Mouse (Mus musculus) intestine, postnatal 0 days (tissue): ENCODE data around the gene Gtpbp6. TPM values are rescaled to one million over a fixed set of nuclear protein-coding genes. Genes with fewer than 3 reads are reported as not detected.

Experiments used
- ATAC-seq: fragments of 200-750 bp; cut with Nextera tagmentation; 2 replicates; pipeline ENCODE4 v1.8.0; 2017; ENCODE audit warnings: mild to moderate bottlenecking, moderate TSS enrichment, moderate library complexity
- H3K27ac ChIP-seq: fragments of 300-500 bp; sonication (generic); 2 replicates; pipeline ENCODE4 v1.5.1; 2014; ENCODE audit warnings: mild to moderate bottlenecking, low read depth, low read length, moderate library complexity
- H3K27me3 ChIP-seq: fragments of 300-500 bp; sonication (generic); replicated peaks from 2 replicates; pipeline ENCODE4 v1.6.1; 2014; ENCODE audit warnings: low read length, mixed read lengths; ENCODE audit not compliant: control insufficient read depth, insufficient read depth
- H3K36me3 ChIP-seq: fragments of 300-500 bp; sonication (generic); 2 replicates; pipeline ENCODE4 v1.6.1; 2014; ENCODE audit warnings: mild to moderate bottlenecking, moderate library complexity; ENCODE audit not compliant: control insufficient read depth, insufficient read depth
- H3K4me1 ChIP-seq: fragments of 300-500 bp; sonication (generic); replicated peaks from 2 replicates; pipeline ENCODE4 v1.6.1; 2014; ENCODE audit warnings: antibody characterized with exemption, low read length, mixed read lengths; ENCODE audit not compliant: control insufficient read depth, insufficient read depth
- H3K4me2 ChIP-seq: fragments of 300-500 bp; sonication (generic); replicated peaks from 2 replicates; pipeline ENCODE4 v1.6.1; 2014; ENCODE audit warnings: low read depth, mild to moderate bottlenecking, moderate library complexity
- H3K4me3 ChIP-seq: fragments of 300-500 bp; sonication (generic); 2 replicates; pipeline ENCODE4 v1.5.1; 2014; ENCODE audit warnings: low read depth, low read length
- H3K9ac ChIP-seq: fragments of 300-500 bp; sonication (generic); 2 replicates; pipeline ENCODE4 v1.6.1; 2014; ENCODE audit warnings: mild to moderate bottlenecking, low read depth, low read length
- H3K9me3 ChIP-seq: fragments of 300-500 bp; sonication (generic); 2 replicates; pipeline ENCODE4 v1.6.1; 2016; ENCODE audit warnings: mixed run types; ENCODE audit not compliant: control insufficient read depth
- CTCF ChIP-seq: sonication (generic); IDR thresholded peaks from 2 replicates; pipeline ENCODE4 v1.5.1; 2016; ENCODE audit warnings: low read depth, mild to moderate bottlenecking, control low read depth, antibody characterized with exemption, moderate library complexity
- WGBS: fragments of 180-500 bp; shearing (Covaris S2); extraction: QIAGEN DNeasy Blood & Tissue Kit; methylation state at CpG from one replicate; pipeline ENCODE4 v1.1.7; 2014; 5-methylcytosine and 5-hydroxymethylcytosine counted together
- polyA plus RNA-seq: library from polyadenylated mRNA; unstranded; fragments of >200 nt; fragmentation: Nextera tagmentation; extraction: Ambion mirVana; gene quantifications from 2 replicates; pipeline ENCODE4 v1.2.1, GENCODE M21; 2015

The Gtpbp6 gene
- polyA plus RNA-seq, 1 experiment from 2014 or later = 14.9 TPM

DNA sequence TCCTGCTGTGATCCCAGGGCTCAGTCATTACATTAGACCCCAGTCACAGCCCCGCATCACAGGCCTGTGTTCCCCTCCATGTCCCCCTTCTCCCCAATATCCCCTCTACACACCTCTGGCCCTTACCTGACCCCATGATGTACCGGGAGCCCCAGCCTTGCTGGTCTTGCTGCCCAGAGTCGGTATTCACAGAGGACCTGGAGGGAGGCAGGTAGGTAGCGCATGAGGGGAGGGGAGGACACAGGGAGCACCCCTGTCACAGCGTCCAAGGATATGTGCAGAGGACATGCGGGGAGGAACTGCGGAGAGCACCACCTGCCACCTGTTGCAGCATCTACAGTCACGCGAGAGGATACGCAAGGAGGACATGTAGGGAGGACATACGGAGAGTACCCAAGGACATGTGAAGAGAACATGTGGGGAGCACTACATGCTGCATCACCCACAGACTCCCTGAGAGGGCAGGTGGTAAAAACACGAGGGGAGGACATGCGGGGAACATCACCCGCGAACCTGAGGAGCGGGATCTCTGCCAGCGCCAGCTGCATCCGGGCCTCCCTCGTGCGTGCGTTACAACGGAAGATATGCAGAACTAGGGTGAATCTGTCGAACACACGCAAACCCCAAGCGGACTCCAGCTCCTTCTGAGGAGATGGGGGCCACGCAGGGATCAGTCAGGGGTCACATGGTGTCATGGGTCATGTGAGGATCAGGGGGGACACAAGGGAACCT, 1.7 kb downstream of the Gtpbp6 start:
- 93% methylated on average over 26 of the region's 26 CpGs for WGBS
- TF ChIP-seq CTCF = no peak
- H3K4me1 ChIP-seq = no peaks in the 10 kb centered on the region; the same call in none of the 2 replicates
- peak overlapping the region; percentile 67 for H3K4me3 ChIP-seq
- peak overlapping the region; percentile 76 for H3K4me2 ChIP-seq
- ATAC-seq = no peak
- H3K27ac ChIP-seq = peak overlapping the region; percentile 97; the same call in 1 of the 2 replicates
- H3K9ac ChIP-seq = peak overlapping the region; percentile 65; the same call in 1 of the 2 replicates
- H3K9me3 ChIP-seq = no peaks in the 10 kb centered on the region
- H3K27me3 ChIP-seq = no peaks in the 10 kb centered on the region
- H3K36me3 ChIP-seq = peaks cover 41% of the 10 kb centered on the region

DNA sequence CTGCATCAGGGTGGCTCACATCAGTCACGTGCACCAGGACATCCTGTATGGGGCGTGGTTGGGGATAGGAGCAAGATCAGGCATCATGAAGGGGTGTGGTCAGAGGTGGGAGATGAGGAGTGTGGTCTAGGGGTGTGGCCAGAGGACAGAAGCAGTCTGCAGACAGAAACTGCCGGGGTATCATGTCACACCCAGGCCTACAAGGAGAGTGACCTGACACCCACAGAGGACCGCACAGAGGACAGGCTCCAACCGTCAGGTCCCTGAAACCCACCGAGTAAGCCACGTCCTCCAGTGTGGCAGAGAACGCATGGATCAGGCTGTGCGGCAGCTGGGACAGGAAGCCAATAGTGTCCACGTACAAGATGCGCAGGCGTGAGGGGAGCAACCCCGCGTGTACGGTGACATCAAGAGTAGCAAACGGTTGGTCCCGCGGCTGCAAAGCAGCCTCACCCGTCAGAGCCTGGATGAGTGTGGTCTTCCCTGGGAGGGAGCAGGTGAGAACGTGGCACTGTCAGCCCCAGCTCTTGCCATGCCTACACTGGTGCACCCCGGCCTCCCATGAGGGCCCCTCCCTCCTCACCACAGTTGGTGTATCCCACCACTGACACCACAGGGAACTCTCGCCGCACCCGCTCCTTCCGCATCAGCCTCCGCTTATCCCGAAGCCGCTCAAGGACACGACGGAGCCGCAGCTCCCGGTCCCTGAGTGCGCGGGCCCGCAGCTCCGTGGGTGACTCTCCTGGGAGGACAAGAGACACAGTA, 3.2 kb downstream of the Gtpbp6 start:
- peak overlapping the region; percentile 15; the same call in 1 of the 2 replicates for H3K27ac ChIP-seq
- H3K9me3 ChIP-seq = no peaks in the 10 kb centered on the region
- H3K4me1 ChIP-seq = peaks cover 4% of the 10 kb centered on the region
- H3K4me2 ChIP-seq = no peak overlapping the region
- no peak overlapping the region for H3K9ac ChIP-seq
- H3K4me3 ChIP-seq = no peak overlapping the region
- no peaks in the 10 kb centered on the region for H3K27me3 ChIP-seq
- ATAC-seq = no peak
- no peak for TF ChIP-seq CTCF
- WGBS = 96% methylated on average over 36 of the region's 36 CpGs
- H3K36me3 ChIP-seq = peaks cover 41% of the 10 kb centered on the region

DNA sequence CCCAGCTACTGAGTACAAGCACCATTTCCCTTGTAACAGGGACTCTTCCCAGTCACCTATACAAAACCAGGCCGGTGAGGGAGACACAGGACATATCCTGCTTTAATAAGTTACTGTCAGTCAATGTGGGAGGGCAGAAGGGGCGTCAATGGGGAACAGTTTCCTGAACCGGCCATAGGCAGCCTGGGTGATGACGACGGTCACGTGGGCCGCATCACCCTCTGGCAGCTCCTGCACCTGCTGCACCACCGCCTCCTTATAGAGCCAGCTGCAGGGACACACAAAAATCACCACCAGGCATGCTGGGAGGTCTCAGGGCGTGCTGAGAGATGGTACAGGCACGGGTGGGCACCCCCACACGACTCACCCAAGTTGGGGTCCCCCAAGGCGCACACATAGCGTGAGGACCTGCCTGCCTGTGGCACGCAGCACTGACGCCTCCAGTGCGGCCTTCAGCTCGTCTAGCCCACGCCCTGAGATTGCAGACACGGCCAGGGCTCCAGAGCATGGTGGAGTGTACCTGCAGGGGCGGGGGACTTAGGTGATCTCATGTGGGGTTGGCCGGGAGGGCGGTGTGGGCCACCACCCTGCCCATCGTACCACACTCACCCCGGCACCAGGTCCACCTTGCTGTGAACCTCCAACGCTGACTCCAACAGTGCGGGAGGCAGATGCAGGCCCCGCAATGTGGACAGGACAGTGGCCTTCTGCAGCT, 3.9 kb downstream of the Gtpbp6 start:
- Histone ChIP-seq H3K9me3 (no peaks in the 10 kb centered on the region), H3K27me3 (no peaks in the 10 kb centered on the region), H3K4me2 (no peak overlapping the region), H3K9ac (no peak overlapping the region), H3K27ac (no peak overlapping the region), H3K4me3 (no peak overlapping the region), H3K36me3 (peaks cover 41% of the 10 kb centered on the region), H3K4me1 (peaks cover 4% of the 10 kb centered on the region)
- TF ChIP-seq CTCF = no peak
- no peak for ATAC-seq
- whole genome bisulfite sequencing = 93% methylated on average over 27 of the region's 27 CpGs

DNA sequence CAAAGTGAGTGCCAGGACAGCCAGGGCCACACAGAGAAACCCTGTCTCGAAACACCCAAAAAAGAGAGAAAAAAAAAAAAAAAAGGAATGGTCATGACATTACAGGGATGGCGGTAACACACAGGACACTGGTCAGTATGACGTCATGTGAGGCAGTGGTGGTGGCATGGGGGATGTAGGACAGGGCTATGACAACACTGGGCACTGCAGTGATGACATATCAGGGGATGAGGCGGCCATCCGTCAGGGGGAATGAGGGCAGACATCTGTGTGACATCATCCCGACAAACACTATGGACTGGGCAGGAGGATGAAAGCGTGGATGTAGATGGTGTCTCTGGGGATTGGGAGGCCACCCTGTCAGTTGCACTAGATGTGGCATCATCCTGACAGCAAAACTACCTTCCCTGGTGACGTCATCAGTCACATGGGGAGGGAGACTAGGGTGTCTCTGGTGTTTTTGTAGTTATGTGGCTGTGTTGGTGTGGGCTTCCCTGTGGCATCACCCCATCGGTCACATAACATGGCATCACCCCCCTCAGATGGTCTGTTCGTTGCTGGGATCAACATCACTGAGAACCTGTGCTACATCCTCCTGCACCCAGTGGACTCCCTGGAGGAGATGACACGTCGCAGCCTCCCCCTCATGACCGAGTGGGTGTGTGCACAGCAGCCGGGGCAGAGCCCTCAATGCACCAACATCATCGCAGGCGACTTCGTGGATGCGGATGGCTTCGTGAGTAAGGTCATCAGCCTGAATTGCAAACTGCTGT, 5.0 kb downstream of the Gtpbp6 start:
- no peak for TF ChIP-seq CTCF
- peaks cover 4% of the 10 kb centered on the region for H3K4me1 ChIP-seq
- H3K27me3 ChIP-seq = no peaks in the 10 kb centered on the region
- no peak overlapping the region for H3K27ac ChIP-seq
- no peak overlapping the region for H3K9ac ChIP-seq
- H3K4me3 ChIP-seq = no peak overlapping the region
- H3K9me3 ChIP-seq = no peaks in the 10 kb centered on the region
- no peak overlapping the region for H3K4me2 ChIP-seq
- 92% methylated on average over 19 of the region's 19 CpGs for WGBS
- no peak for ATAC-seq
- peaks cover 41% of the 10 kb centered on the region for H3K36me3 ChIP-seq

DNA sequence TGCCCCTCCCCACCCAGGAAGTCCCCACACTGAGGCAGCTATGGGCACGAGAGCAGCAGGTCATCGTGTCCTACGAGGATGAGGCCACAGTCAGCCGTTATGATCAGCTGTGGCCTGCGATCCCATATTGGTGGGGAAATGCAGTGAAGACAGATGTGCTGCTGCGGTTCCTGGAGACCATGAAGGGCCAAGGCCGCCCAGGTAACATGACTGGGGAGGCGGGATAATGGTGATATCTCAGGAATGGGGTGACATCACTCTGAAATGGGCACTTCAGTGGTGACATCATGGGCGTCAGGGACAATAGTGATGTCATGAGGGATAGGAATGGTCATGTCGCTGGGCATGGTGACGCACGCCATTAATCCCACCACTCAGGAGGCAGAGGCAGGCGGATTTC, 5.6 kb downstream of the Gtpbp6 start:
- TF ChIP-seq CTCF = no peak
- Histone ChIP-seq H3K36me3 (peaks cover 41% of the 10 kb centered on the region), H3K9ac (no peak overlapping the region), H3K9me3 (no peaks in the 10 kb centered on the region), H3K27me3 (no peaks in the 10 kb centered on the region), H3K4me3 (no peak overlapping the region), H3K27ac (no peak overlapping the region), H3K4me1 (peaks cover 4% of the 10 kb centered on the region), H3K4me2 (no peak overlapping the region)
- WGBS = 89% methylated on average over 13 of the region's 13 CpGs
- no peak for ATAC-seq
